Mouse (Mus musculus) G1E (cell line): Measurements from ENCODE around the gene Lrrc8a. TPM values are rescaled to one million over a fixed set of nuclear protein-coding genes. Genes with fewer than 3 reads are reported as not detected.
A peak's percentile ranks its signal among the peaks of the same experiment; 100 is the strongest.

Experiments used
- ATAC-seq: 2 replicates; pipeline ENCODE4 v1.8.0; 2016; ENCODE audit warnings: mild to moderate bottlenecking; ENCODE audit not compliant: insufficient number of reproducible peaks, poor library complexity, low FRiP score, severe bottlenecking; ENCODE audit errors: extremely low read depth
- DNase-seq: peaks from one replicate; pipeline ENCODE4 v3.0.0; 2012; ENCODE audit warnings: low spot score
- H3K27me3 ChIP-seq: 2 replicates; pipeline ENCODE4 v1.6.1; 2012; ENCODE audit warnings: mild to moderate bottlenecking, low read length, inconsistent platforms; ENCODE audit not compliant: insufficient read depth
- H3K36me3 ChIP-seq: replicated peaks from 2 replicates; pipeline ENCODE3; 2012; ENCODE audit warnings: mild to moderate bottlenecking, inconsistent platforms
- H3K4me1 ChIP-seq: 2 replicates; pipeline ENCODE4 v1.6.1; 2012; ENCODE audit warnings: low read depth, low read length, inconsistent platforms, mixed read lengths; ENCODE audit not compliant: insufficient read depth
- H3K4me3 ChIP-seq: 2 replicates; pipeline ENCODE4 v1.5.1; 2012; ENCODE audit warnings: low read depth, mild to moderate bottlenecking, inconsistent platforms, low read length, moderate library complexity, mixed read lengths
- H3K9me3 ChIP-seq: replicated peaks from 2 replicates; pipeline ENCODE4 v1.6.1; 2012; ENCODE audit warnings: inconsistent platforms
- CTCF ChIP-seq: IDR thresholded peaks from 2 replicates; pipeline ENCODE4 v1.5.1; 2012; ENCODE audit warnings: low read depth, low read length, inconsistent platforms, mixed read lengths
- GATA1 ChIP-seq: IDR thresholded peaks from 2 replicates; pipeline ENCODE4 v1.6.1; 2012; ENCODE audit warnings: borderline replicate concordance, low read length, inconsistent platforms, mixed read lengths
- GATA2 ChIP-seq: IDR thresholded peaks from 2 replicates; pipeline ENCODE4 v1.6.1; 2012; ENCODE audit warnings: low read depth, low read length, inconsistent platforms, borderline replicate concordance
- POLR2AphosphoS5 ChIP-seq: IDR thresholded peaks from 2 replicates; pipeline ENCODE4 v1.6.1; 2012; ENCODE audit warnings: low read depth, low read length, inconsistent platforms; ENCODE audit not compliant: insufficient replicate concordance
- TAL1 ChIP-seq: conservative IDR thresholded peaks from 2 replicates; pipeline ENCODE4 v1.6.1; 2012; ENCODE audit warnings: low read depth, low read length, inconsistent platforms, mixed read lengths
- polyA plus RNA-seq: library from polyadenylated mRNA; stranded (reverse); fragments of >175 nt; gene quantifications from 2 replicates; pipeline ENCODE4 v1.2.3, GENCODE M21; 2012
- total RNA-seq, 2 experiments: library from RNA; stranded (forward) in 1 of 2; stranded (reverse) in 1 of 2; fragments of 200-1000 nt in 1 of 2; fragments of >200 nt in 1 of 2; fragmentation: Nextera tagmentation in 1 of 2; gene quantifications; 2 replicates each; pipeline ENCODE4 v1.2.3; 2014 to 2017

The Lrrc8a gene
- total and polyA plus RNA-seq, 3 experiments, result 5.0 to 22.4 (median 6.7) TPM

GRCm38 (mm10) chr2:30270134-30270533 is 32.6 kb downstream of the Lrrc8a start:
- H3K9me3 ChIP-seq, result no peaks in the 10 kb centered on the region
- peaks cover 8% of the 10 kb centered on the region for H3K36me3 ChIP-seq
- H3K4me1 ChIP-seq, result peaks cover 47% of the 10 kb centered on the region
- H3K4me3 ChIP-seq, result no peak overlapping the region
- ATAC-seq, result peak; percentile 45
- DNase-seq, result peak; percentile 54
- 0 out of 2 replicates have a peak, but pooled peaks cover 2% of the 10 kb centered on the region for H3K27me3 ChIP-seq
- TF ChIP-seq GATA1 (no peak), GATA2 (no peak), TAL1 (no peak), CTCF (peak; percentile 90), POLR2AphosphoS5 (no peak)

- ATAC-seq (no peak), DNase-seq (no peak)
- H3K9me3 ChIP-seq, result no peaks in the 10 kb centered on the region
- no peak for TF ChIP-seq CTCF
- no peak for TF ChIP-seq TAL1
- TF ChIP-seq GATA2, result no peak
- no peak for TF ChIP-seq GATA1
- TF ChIP-seq POLR2AphosphoS5, result no peak
- H3K27me3 ChIP-seq, result peaks cover 2% of the 10 kb centered on the region; the same call in 1 of the 2 replicates
- peaks cover 14% of the 10 kb centered on the region for H3K4me1 ChIP-seq
- H3K36me3 ChIP-seq, result peaks cover 44% of the 10 kb centered on the region
- no peak within 1 kb of the TSS for H3K4me3 ChIP-seq
Measured at GRCm38 (mm10) chr2:30280743-30281142, 43.2 kb downstream of the Lrrc8a start, which contains the start of gene Gm28038. Gene Gm28038, plus strand, starts transcription at chr2:30281043.

GRCm38 (mm10) chr2:30281651-30282050 is 44.1 kb downstream of the Lrrc8a start:
- DNase-seq, result no peak
- peaks cover 17% of the 10 kb centered on the region for H3K4me1 ChIP-seq
- no peaks in the 10 kb centered on the region for H3K9me3 ChIP-seq
- no peak for ATAC-seq
- H3K4me3 ChIP-seq, result no peak overlapping the region
- TF ChIP-seq POLR2AphosphoS5 (no peak), GATA2 (no peak), GATA1 (no peak), CTCF (no peak), TAL1 (no peak)
- H3K36me3 ChIP-seq, result peaks cover 44% of the 10 kb centered on the region
- H3K27me3 ChIP-seq, result peaks cover 2% of the 10 kb centered on the region; the same call in 1 of the 2 replicates

GRCm38 (mm10) chr2:30283193-30283592 is 45.7 kb downstream of the Lrrc8a start:
- Histone ChIP-seq H3K4me1 (peaks cover 29% of the 10 kb centered on the region), H3K27me3 (no peaks in the 10 kb centered on the region), H3K9me3 (no peaks in the 10 kb centered on the region), H3K4me3 (no peak overlapping the region), H3K36me3 (peaks cover 44% of the 10 kb centered on the region)
- DNase-seq (no peak), ATAC-seq (no peak)
- TF ChIP-seq TAL1 (no peak), GATA2 (no peak), GATA1 (no peak), CTCF (no peak), POLR2AphosphoS5 (no peak)

- H3K36me3 ChIP-seq, result peaks cover 54% of the 10 kb centered on the region
- H3K9me3 ChIP-seq, result no peaks in the 10 kb centered on the region
- no peaks in the 10 kb centered on the region for H3K27me3 ChIP-seq
- no peak for TF ChIP-seq GATA2
- no peak for TF ChIP-seq POLR2AphosphoS5
- TF ChIP-seq TAL1, result no peak
- TF ChIP-seq GATA1, result no peak
- no peak for TF ChIP-seq CTCF
- DNase-seq, result no peak
- peak overlapping the region; percentile 80; the same call in 1 of the 2 replicates for H3K4me3 ChIP-seq
- H3K4me1 ChIP-seq, result peaks cover 34% of the 10 kb centered on the region
- no peak for ATAC-seq
Measured at GRCm38 (mm10) chr2:30285004-30285403, 47.5 kb downstream of the Lrrc8a start.

- no peak for ATAC-seq
- peaks cover 38% of the 10 kb centered on the region for H3K4me1 ChIP-seq
Measured at GRCm38 (mm10) chr2:30285416-30286181, 48.1 kb downstream of the Lrrc8a start.

More at GRCm38 (mm10) chr2:30285416-30286181, 48.1 kb downstream of the Lrrc8a start:
- no peak for DNase-seq
- Histone ChIP-seq H3K4me3 (peak overlapping the region; percentile 80), H3K9me3 (no peaks in the 10 kb centered on the region), H3K27me3 (no peaks in the 10 kb centered on the region), H3K36me3 (peaks cover 56% of the 10 kb centered on the region)
- no peak for TF ChIP-seq TAL1
- no peak for TF ChIP-seq CTCF
- TF ChIP-seq GATA1, result no peak
- no peak for TF ChIP-seq GATA2
- TF ChIP-seq POLR2AphosphoS5, result no peak
